Mouse (Mus musculus) skeletal muscle tissue, postnatal 0 days (tissue): ENCODE results near the gene Pkdcc. TPM values are rescaled to one million over a fixed set of nuclear protein-coding genes. Genes with fewer than 3 reads are reported as not detected.

Experiments used
- polyA plus RNA-seq: library from polyadenylated mRNA; unstranded; fragments of >200 nt; fragmentation: Nextera tagmentation; extraction: Ambion mirVana; gene quantifications from 2 replicates; pipeline ENCODE4 v1.2.1, GENCODE M21; 2015

Gene Pkdcc
- 6.9 and 8.6 TPM in 2 replicates for polyA plus RNA-seq

GRCm38 (mm10) chr17:83214674-83215528 lies at the start of gene Pkdcc:
Gene Pkdcc (plus strand): TSS chr17:83215292.

Other genes starting within 250 kb of the Pkdcc start
- gene Eml4, start 135.6 kb downstream of the Pkdcc start, polyA plus RNA-seq, result 4.1 and 4.8 TPM in 2 replicates